Mouse (Mus musculus) liver, embryonic 12.5 days (tissue): Measurements from ENCODE around the gene Med13l. TPM values are rescaled to one million over a fixed set of nuclear protein-coding genes. Genes with fewer than 3 reads are reported as not detected.

Source experiments
- ATAC-seq: fragments of 200-750 bp; cut with Nextera tagmentation; 2 replicates; pipeline ENCODE4 v1.8.0; 2017; ENCODE audit warnings: moderate number of reproducible peaks, mild to moderate bottlenecking, moderate library complexity
- H3K27ac ChIP-seq: fragments of 300-500 bp; sonication (generic); 2 replicates; pipeline ENCODE4 v1.5.1; 2016; ENCODE audit warnings: mild to moderate bottlenecking
- H3K27me3 ChIP-seq: fragments of 300-500 bp; sonication (generic); replicated peaks from 2 replicates; pipeline ENCODE4 v1.6.1; 2016; ENCODE audit warnings: mild to moderate bottlenecking, moderate library complexity
- H3K36me3 ChIP-seq: fragments of 300-500 bp; sonication (generic); 2 replicates; pipeline ENCODE4 v1.6.1; 2016; ENCODE audit warnings: mild to moderate bottlenecking, moderate library complexity
- H3K4me1 ChIP-seq: fragments of 300-500 bp; sonication (generic); 2 replicates; pipeline ENCODE4 v1.6.1; 2016
- H3K4me2 ChIP-seq: fragments of 300-500 bp; sonication (generic); 2 replicates; pipeline ENCODE4 v1.6.1; 2016; ENCODE audit warnings: mild to moderate bottlenecking, moderate library complexity
- H3K4me3 ChIP-seq: fragments of 300-500 bp; sonication (generic); 2 replicates; pipeline ENCODE4 v1.5.1; 2016; ENCODE audit warnings: mild to moderate bottlenecking, moderate library complexity
- H3K9ac ChIP-seq: fragments of 300-500 bp; sonication (generic); 2 replicates; pipeline ENCODE4 v1.6.1; 2016; ENCODE audit warnings: mild to moderate bottlenecking, moderate library complexity
- H3K9me3 ChIP-seq: fragments of 300-500 bp; sonication (generic); replicated peaks from 2 replicates; pipeline ENCODE4 v1.6.1; 2016; ENCODE audit warnings: mild to moderate bottlenecking, moderate library complexity
- WGBS: fragments of 180-500 bp; shearing (Covaris S2); methylation state at CpG from one replicate; pipeline ENCODE4 v1.1.7; 2016; ENCODE audit not compliant: insufficient replicate concordance; 5-methylcytosine and 5-hydroxymethylcytosine counted together
- polyA plus RNA-seq: library from polyadenylated mRNA; unstranded; fragments of >200 nt; fragmentation: Nextera tagmentation; extraction: Ambion mirVana; gene quantifications from 2 replicates; pipeline ENCODE4 v1.2.1, GENCODE M21; 2016

The Med13l gene
- polyA plus RNA-seq, 1 experiment from 2014 or later = 13.0 TPM

DNA sequence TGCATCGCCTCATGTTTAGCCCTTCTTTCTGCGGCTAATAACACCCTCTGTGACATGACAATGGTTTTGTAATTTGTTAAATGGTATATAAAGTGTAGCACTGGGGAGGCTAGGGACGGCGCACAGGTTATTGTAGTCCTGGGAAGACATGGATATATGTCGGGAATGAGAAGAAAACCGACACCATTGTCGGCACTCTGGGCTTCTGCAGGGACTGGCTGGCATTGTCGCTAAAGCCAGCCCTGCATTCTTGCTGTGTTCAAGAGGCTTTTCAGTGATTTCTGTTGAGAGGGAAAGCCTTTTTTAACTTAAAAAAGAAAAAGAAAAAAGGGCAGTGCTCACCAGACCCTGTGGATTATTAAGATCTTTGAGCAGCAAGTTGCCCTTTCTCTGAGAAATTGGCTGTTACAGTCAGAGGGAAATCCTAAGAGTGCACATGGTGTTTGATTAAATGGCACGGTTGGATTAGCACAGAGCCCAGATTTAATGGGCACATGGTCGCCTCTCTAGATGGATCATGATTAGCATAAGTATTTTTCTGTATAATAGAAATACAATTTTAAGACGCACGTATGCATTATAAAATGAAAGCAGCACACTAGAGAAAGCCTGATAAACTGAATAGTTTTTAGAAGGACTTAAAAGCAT is 58.6 kb downstream of the Med13l start:
- ATAC-seq = no peak

DNA sequence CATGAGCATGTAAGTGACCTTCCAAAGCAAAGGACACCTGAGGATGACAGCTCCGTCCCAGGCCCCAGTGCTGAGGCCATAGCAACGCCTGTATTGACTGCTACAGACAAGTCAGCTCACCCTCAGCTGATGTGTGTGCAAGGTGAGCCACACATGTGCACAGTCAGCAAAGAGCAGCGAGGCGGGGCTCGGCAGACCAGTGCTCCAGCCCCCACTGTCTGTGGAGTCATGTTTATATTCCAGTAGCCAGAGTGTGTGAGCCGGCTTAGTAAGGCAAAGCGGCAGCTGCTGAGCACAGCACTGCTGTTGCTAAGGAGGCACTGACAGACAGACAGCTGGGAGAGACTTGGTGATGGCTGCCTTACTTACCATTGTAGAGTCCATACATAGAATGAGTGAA is 59.3 kb downstream of the Med13l start:
- 82% methylated on average over 7 of the region's 7 CpGs for WGBS
- H3K9ac ChIP-seq = no peak overlapping the region

More for the DNA sequence above, 58.6 kb downstream of the Med13l start:
- no peak overlapping the region for H3K4me2 ChIP-seq
- peaks cover 4% of the 10 kb centered on the region; the same call in 1 of the 2 replicates for H3K36me3 ChIP-seq
- H3K27ac ChIP-seq = no peak overlapping the region
- WGBS = 81% methylated on average over 12 of the region's 12 CpGs
- H3K27me3 ChIP-seq = no peaks in the 10 kb centered on the region
- no peak overlapping the region for H3K4me3 ChIP-seq
- H3K9ac ChIP-seq = no peak overlapping the region
- H3K4me1 ChIP-seq = peaks cover 64% of the 10 kb centered on the region
- H3K9me3 ChIP-seq = no peaks in the 10 kb centered on the region

DNA sequence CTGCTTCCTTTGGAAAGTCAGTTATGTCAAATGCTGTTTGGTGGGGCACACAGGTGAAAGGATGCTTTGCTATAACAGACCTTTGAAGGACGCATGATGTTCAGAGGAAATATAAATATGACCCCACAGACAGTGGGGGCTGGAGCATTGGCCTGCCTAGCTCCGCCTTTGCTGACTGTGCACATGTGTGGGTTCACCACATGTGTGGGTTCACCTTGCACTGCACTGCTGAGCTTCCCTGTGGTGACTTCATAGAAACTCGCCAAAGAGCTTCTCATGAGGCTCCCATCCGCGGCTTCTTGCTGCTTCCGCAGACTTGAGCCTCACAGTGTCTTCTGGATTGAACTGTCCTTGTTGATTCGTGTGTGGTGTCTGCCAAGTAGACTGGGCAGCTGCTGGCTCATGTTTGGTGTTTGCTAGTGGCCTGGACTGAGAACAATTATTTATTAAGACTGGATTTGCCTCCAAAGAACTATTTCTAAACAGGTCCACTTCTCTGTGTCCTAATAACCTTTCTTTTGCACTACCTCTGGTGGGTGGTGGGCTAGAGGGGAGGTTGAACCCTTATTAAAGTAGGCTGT is 59.9 kb downstream of the Med13l start:
- peaks cover 61% of the 10 kb centered on the region for H3K4me1 ChIP-seq
- H3K36me3 ChIP-seq = peaks cover 4% of the 10 kb centered on the region; the same call in 1 of the 2 replicates
- no peak overlapping the region for H3K27ac ChIP-seq
- H3K27me3 ChIP-seq = no peaks in the 10 kb centered on the region
- no peak for ATAC-seq
- no peak overlapping the region for H3K4me3 ChIP-seq
- H3K9ac ChIP-seq = no peak overlapping the region
- H3K9me3 ChIP-seq = no peaks in the 10 kb centered on the region
- WGBS = 86% methylated on average over 7 of the region's 7 CpGs
- no peak overlapping the region for H3K4me2 ChIP-seq

More for the DNA sequence above, 59.3 kb downstream of the Med13l start:
- Histone ChIP-seq H3K4me1 (peaks cover 63% of the 10 kb centered on the region), H3K4me3 (no peak overlapping the region), H3K27me3 (no peaks in the 10 kb centered on the region), H3K27ac (no peak overlapping the region), H3K36me3 (peaks cover 4% of the 10 kb centered on the region; the same call in 1 of the 2 replicates), H3K4me2 (no peak overlapping the region), H3K9me3 (no peaks in the 10 kb centered on the region)
- no peak for ATAC-seq

GRCm38 (mm10) chr5:118621877-118622276 is 61.4 kb downstream of the Med13l start:
- no peak overlapping the region for H3K4me2 ChIP-seq
- peaks cover 4% of the 10 kb centered on the region; the same call in 1 of the 2 replicates for H3K36me3 ChIP-seq
- H3K27me3 ChIP-seq = no peaks in the 10 kb centered on the region
- H3K9me3 ChIP-seq = no peaks in the 10 kb centered on the region
- ATAC-seq = no peak
- no peak overlapping the region for H3K27ac ChIP-seq
- H3K9ac ChIP-seq = no peak overlapping the region
- H3K4me3 ChIP-seq = no peak overlapping the region
- WGBS = 55% methylated on average over 4 of the region's 4 CpGs
- H3K4me1 ChIP-seq = peaks cover 52% of the 10 kb centered on the region

DNA sequence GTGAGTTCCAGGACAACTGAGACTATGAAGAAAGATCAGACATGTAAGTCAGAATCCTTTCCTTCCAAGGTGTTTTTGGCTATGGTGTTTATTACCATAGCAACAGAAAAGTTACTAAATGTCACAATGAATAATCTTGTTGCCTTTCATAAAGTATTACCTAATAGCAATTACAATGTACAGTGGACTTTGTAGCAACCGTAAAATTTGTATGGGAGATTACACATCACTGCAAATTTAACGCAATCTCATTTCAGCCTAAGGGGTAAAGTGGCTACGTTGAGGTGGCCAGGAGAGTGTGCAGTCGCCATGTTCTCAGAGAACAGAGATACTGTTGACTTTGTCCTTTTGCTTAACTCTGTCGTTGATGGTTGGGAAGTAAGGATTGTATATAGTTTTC is 61.9 kb downstream of the Med13l start:
- no peak overlapping the region for H3K4me2 ChIP-seq
- H3K9me3 ChIP-seq = no peaks in the 10 kb centered on the region
- H3K27ac ChIP-seq = no peak overlapping the region
- peaks cover 50% of the 10 kb centered on the region for H3K4me1 ChIP-seq
- H3K9ac ChIP-seq = no peak overlapping the region
- H3K4me3 ChIP-seq = no peak overlapping the region
- no peak for ATAC-seq
- WGBS = 93% methylated on average over 5 of the region's 5 CpGs
- peaks cover 7% of the 10 kb centered on the region; the same call in 1 of the 2 replicates for H3K36me3 ChIP-seq
- no peaks in the 10 kb centered on the region for H3K27me3 ChIP-seq

DNA sequence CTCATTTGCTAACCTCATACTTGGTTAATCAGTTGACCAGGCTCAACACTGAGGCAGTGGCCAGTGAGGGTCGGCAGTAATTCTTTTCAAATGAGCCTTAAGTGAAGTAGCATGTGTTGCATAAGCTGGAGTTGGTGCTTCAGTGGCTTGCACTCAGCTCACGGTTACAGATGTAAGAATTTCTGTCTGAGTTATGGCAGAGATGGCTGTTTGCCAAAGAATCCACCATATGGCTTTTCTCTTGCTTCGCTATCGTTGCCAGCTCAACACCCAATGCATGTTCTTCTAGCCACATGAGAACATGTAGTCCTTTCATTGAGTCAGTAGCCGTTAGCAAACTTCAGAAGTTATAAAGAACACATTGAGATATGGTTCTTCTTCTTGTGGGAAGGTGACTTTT is 63.3 kb downstream of the Med13l start:
- peaks cover 8% of the 10 kb centered on the region; the same call in 1 of the 2 replicates for H3K36me3 ChIP-seq
- 88% methylated on average over 5 of the region's 5 CpGs for WGBS
- H3K9ac ChIP-seq = no peak overlapping the region
- ATAC-seq = no peak
- no peak overlapping the region for H3K4me3 ChIP-seq
- no peaks in the 10 kb centered on the region for H3K27me3 ChIP-seq
- H3K27ac ChIP-seq = no peak overlapping the region
- peaks cover 52% of the 10 kb centered on the region for H3K4me1 ChIP-seq
- H3K4me2 ChIP-seq = no peak overlapping the region
- H3K9me3 ChIP-seq = no peaks in the 10 kb centered on the region

DNA sequence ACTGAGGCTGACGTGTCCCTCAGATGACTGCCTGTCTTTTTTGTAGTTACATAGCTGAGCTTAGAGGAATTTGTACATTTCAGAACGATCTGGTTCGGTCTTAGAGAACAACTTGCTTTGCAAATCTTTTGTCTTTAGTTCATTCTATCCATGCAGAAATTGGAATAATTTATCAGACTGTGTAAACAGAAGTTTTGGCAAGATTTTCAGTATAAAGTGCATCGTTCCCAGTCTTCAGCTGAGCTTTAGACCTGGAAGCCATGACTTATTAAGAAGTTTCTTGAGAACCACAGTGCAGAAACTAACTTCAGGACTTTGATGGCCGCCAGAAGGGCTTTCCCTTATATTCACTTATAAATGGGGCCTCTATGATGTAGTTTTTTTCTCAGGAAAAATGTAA is 67.2 kb downstream of the Med13l start:
- Histone ChIP-seq H3K27ac (no peak overlapping the region), H3K4me2 (no peak overlapping the region), H3K4me3 (no peak overlapping the region), H3K36me3 (0 out of 2 replicates have a peak, but pooled peaks cover 11% of the 10 kb centered on the region), H3K9ac (no peak overlapping the region), H3K4me1 (peaks cover 59% of the 10 kb centered on the region), H3K27me3 (no peaks in the 10 kb centered on the region), H3K9me3 (no peaks in the 10 kb centered on the region)
- ATAC-seq = no peak
- WGBS = 83% methylated on average over 5 of the region's 5 CpGs

GRCm38 (mm10) chr5:118628211-118628610 is 67.7 kb downstream of the Med13l start:
- Histone ChIP-seq H3K9me3 (no peaks in the 10 kb centered on the region), H3K4me2 (no peak overlapping the region), H3K27me3 (no peaks in the 10 kb centered on the region), H3K4me1 (peaks cover 65% of the 10 kb centered on the region), H3K4me3 (no peak overlapping the region), H3K36me3 (0 out of 2 replicates have a peak, but pooled peaks cover 11% of the 10 kb centered on the region), H3K27ac (no peak overlapping the region), H3K9ac (no peak overlapping the region)
- no peak for ATAC-seq
- WGBS = 78% methylated on average over 4 of the region's 4 CpGs

DNA sequence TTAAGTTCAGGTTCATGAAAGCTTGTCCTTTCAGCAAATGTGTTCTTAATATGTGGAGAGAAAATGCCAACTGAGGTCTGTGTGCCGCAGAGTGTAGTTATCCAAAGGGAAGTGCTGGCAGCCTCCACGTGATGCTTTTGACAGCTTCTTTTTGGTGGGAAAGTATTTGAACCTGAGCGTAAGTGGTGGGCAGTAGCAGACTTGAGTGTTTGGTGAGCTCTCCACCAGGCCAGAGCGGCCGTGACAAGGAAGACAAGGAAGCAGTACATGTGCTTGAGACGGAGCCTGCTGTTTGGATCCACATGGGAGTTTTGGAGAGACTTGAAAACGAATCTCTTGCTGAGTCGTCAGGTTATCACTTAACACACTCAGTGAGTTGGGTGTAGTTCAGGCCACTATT is 71.9 kb downstream of the Med13l start:
- Histone ChIP-seq H3K36me3 (0 out of 2 replicates have a peak, but pooled peaks cover 10% of the 10 kb centered on the region), H3K9me3 (no peaks in the 10 kb centered on the region), H3K27me3 (no peaks in the 10 kb centered on the region), H3K4me2 (no peak overlapping the region), H3K4me1 (peaks cover 88% of the 10 kb centered on the region), H3K27ac (no peak overlapping the region), H3K9ac (no peak overlapping the region), H3K4me3 (no peak overlapping the region)
- 54% methylated on average over 8 of the region's 8 CpGs for WGBS
- no peak for ATAC-seq

- no peak overlapping the region for H3K4me3 ChIP-seq
- no peak overlapping the region for H3K9ac ChIP-seq
- ATAC-seq = no peak
- WGBS = 14% methylated on average over 8 of the region's 8 CpGs
- peaks cover 88% of the 10 kb centered on the region for H3K4me1 ChIP-seq
- 0 out of 2 replicates have a peak, but pooled peaks cover 9% of the 10 kb centered on the region for H3K36me3 ChIP-seq
- no peaks in the 10 kb centered on the region for H3K9me3 ChIP-seq
- 0 out of 2 replicates have a peak overlapping the region, but pooled peaks have one; percentile 8 for H3K4me2 ChIP-seq
- H3K27ac ChIP-seq = no peak overlapping the region
- no peaks in the 10 kb centered on the region for H3K27me3 ChIP-seq
Measured at GRCm38 (mm10) chr5:118633106-118633505, 72.6 kb downstream of the Med13l start.

DNA sequence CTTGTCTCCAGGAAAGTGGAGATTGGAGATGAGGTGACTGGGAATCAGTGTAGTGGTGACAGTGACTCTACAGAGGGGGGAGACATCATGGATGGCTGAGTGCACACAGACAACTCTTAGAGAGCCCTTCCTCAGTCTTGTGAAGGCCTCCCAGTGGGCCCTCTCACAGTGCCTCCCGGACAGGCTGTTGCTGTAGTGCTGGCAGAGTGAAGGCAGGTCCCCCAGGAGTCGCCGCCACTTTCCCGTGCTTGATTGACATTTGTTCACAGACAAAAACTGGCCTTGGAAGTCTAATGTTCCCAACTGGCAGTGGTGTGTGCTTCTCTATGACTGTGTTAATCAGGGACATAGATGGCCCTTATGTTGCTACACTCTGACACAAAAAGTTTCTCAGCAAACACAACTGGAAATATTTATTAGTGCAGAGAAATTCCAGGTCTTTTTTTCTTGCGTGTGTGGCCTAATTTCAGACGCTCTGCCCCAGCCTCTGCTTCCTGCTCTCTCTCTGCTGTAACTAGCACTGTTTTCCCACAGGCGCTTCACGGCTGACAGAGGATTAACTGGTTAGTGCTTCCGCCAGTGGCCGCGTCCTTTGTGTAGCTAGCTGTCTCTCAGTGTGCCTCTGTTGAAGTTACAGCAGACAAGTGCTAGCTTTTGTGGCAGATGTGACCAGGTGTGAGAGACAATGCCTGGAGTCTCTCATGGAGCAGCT is 75.2 kb downstream of the Med13l start:
- no peak overlapping the region for H3K4me3 ChIP-seq
- H3K9ac ChIP-seq = no peak overlapping the region
- no peak for ATAC-seq
- H3K27me3 ChIP-seq = no peaks in the 10 kb centered on the region
- no peak overlapping the region for H3K27ac ChIP-seq
- no peaks in the 10 kb centered on the region for H3K9me3 ChIP-seq
- H3K4me1 ChIP-seq = peaks cover 89% of the 10 kb centered on the region
- no peak overlapping the region for H3K4me2 ChIP-seq
- H3K36me3 ChIP-seq = 0 out of 2 replicates have a peak, but pooled peaks cover 9% of the 10 kb centered on the region
- WGBS = 50% methylated on average over 11 of the region's 11 CpGs
